Mouse (Mus musculus) erythroid progenitor cell, adult 5-6 weeks (primary cell): ENCODE data around the gene Olfr56. TPM values are rescaled to one million over a fixed set of nuclear protein-coding genes. Genes with fewer than 3 reads are reported as not detected.
"Not testable (repeated sequence)": the region's sequence is repeated elsewhere in the genome, so short reads cannot be mapped to it uniquely, and the experiment has no call there.

Experiments
- ATAC-seq: replicated peaks from 2 replicates; pipeline ENCODE4 v1.8.0; 2016; ENCODE audit warnings: moderate number of reproducible peaks, mild to moderate bottlenecking, moderate TSS enrichment, inconsistent platforms; ENCODE audit not compliant: poor library complexity, low FRiP score, severe bottlenecking
- total RNA-seq, 2 experiments: library from RNA; stranded (forward) in 1 of 2; stranded (reverse) in 1 of 2; fragments of 150-400 nt in 1 of 2; fragments of 186-747, 209-891 nt in 1 of 2; gene quantifications; 2 replicates each; pipeline versions ENCODE4 v1.2.3 to v1.2.4; 2015 to 2017; ENCODE audit warnings: low replicate concordance in 2 of 2

The Olfr56 gene
- total RNA-seq, 2 experiments from 2014 or later, result 1.7 to 6.1 TPM

DNA sequence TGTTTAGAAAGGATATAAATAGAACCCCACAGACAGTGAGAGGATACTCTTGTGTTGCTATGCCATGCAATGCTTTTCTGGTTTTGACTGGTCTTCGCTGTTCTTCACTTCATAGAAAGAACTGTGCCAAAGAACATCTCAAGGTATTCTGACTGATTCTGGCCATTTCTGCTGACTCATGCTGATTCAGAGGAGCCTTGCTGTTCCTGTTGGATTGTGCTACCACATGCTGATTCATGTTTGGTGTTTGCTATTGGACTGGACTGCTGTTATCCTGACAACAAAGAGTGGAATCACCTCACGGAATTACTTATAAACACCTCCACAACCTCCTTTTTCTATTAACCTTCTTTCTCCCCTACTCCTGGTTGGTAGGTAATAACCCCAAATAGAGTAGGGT, 145.5 kb downstream of the Olfr56 start:
- ATAC-seq, result 0 out of 2 replicates have a peak, but pooled peaks have one; percentile 67

DNA sequence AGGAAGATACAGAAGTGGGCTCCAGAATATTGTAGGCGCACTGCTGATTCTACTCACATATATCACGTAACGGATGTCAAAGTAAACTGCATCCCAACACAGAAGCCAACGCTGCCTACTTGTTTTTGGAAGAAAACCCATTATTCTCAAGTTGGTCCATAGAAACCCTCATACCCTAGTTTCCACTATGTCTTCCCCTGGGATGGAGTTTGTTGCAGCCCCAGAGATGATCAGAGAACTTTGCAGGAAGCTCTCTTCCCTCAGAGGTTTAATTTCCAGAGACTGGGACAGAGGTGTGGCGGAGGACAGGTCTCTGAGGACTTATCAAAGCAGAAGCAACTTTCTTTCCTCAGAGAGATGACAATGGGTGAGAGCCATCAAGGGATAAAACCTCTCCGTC, 163.3 kb downstream of the Olfr56 start, which contains the start of gene Olfr1395:
TSS of gene Olfr1395 (plus strand) at position 301 of the 400 bp plus-strand sequence.
- no peak for ATAC-seq

DNA sequence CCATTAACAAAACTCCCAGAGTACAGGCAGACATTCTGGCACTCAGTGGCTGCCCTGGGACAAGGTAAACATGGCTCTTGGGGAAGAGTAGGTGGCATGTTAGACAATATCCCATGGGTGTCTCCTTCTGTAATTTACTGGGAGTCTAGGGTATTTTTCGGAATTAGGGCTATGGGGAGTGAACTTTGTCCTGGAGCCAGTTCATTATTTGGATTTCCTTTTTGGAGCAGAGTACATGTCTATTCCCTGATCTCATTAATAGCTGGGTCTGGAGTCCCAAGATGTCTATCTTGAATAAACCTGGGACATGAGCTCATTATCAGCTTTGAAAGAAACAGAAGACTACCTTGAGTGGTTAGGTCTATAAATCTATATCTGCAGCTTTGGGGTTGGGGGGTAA, 175.4 kb downstream of the Olfr56 start, which contains the start of gene Olfr1394:
TSS of gene Olfr1394 (plus strand) at position 301 of the 400 bp plus-strand sequence.
- no peak for ATAC-seq

DNA sequence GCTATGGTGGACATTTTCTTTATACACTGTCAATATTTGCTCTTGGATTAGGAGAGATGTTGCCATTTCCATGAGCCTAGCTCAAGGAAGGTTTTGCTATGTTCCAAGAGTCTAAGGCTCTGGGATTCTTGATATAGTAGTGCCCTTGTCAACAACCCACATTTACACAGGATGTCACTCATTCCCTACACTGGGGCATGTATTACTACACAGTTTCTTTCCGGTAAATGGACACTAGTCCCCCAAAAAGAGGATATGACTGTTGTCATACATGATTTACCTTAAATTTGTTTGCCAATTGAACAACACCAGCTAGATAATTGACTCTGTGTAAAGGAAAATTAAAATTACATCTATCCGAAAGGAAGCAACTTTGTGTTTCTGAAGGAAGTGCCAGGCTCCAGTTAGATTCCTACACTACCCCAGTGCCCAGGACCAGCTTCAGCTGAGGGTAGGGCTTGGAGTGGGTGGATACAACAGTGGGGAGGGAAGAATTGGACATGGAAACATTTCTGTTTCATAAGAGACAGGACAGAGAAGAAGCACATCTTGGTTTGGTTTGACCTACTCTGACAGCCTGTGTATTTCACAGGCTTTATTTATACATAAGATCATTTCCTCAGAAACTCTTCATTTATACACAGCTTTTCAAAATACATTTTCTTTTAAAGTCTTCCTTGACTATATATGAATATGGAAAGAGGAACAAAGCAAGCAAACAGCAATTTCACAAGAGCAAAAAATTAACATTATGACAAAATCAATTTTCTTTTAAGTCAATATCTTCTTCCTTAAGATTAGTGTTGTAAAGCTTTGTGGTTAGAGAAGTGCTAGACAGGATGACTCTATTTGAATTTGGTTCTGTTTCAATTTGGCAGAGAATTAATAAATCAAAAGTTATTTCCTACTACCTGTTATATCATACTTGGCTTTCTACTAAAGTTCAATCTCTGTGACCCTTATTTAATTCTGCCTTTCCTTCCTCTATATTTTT, 178.4 kb downstream of the Olfr56 start:
- no peak for ATAC-seq

DNA sequence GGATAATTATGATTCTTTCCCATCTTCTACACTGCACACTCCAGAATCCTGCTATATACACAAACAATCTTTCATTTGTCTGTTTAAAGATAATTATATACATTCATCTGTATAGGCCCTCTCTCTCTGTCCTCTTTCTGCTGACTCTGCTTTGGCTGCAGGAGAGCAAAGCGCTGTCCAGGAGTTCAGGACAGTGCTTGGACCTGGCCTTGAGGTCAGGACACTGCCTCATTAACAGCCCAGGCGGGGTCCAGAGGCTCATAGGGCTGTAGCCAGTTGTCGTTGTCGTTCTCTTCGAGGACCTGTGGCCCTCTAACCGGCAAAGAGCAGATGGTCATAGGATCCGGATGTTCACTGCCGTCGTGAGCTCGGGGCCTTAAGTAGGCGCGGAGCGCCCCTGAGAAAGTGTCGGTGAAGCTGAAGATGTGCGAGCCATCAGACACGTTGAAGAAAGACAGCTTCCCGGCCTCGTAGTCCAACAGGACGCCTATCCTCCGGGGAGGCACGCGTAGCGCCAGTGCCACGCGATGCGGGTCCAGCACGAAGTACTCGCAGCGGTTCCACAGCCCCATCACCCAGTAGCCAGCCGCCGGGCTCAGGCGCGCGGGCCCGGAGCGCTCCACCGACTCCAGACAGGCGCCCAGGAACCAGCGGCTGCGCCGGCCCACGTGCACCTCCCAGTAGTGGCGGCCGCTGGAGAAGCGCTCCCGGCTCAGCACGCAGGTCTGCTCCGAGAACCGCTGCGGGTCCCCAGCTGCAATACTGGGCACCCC, 190.3 kb downstream of the Olfr56 start:
- ATAC-seq, result no peak

DNA sequence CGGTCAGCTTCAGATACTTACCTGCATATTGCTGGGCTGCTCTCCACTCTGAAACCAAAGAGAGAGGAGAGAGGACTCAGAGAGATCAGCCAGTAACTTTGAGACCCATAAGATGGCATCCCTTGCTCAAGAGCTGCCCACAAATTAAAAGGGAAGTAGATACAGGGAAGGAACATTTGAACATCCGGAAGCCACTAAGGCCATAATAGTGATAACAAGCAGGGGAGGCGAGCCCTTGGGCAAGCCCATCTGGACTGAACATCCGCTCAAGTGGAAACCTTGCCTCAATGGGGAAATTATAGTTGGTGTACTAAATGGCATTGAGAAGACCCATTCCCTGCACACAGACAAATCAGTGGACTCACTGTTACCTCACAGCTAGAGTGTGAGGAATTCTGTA, 191.9 kb downstream of the Olfr56 start:
- no peak for ATAC-seq

DNA sequence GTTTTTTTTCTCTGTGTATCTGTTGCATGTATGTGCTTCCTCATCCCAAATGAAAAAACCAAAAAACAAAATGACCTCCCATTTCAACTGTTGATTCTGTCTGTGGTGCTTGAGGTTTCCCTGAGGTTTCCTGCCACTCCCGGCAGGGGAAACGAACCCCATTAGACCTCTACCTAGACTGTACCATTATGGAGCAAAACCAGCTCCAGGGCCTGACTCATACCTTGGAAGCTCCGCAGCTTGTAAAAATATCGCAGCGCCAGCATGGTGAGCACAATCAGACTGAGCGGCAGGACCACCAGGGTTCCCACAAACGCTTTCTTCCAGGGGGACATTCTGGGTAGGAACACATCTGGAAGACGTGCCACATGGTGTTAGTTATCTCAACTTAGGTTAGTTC, 196.7 kb downstream of the Olfr56 start:
- no peak for ATAC-seq

DNA sequence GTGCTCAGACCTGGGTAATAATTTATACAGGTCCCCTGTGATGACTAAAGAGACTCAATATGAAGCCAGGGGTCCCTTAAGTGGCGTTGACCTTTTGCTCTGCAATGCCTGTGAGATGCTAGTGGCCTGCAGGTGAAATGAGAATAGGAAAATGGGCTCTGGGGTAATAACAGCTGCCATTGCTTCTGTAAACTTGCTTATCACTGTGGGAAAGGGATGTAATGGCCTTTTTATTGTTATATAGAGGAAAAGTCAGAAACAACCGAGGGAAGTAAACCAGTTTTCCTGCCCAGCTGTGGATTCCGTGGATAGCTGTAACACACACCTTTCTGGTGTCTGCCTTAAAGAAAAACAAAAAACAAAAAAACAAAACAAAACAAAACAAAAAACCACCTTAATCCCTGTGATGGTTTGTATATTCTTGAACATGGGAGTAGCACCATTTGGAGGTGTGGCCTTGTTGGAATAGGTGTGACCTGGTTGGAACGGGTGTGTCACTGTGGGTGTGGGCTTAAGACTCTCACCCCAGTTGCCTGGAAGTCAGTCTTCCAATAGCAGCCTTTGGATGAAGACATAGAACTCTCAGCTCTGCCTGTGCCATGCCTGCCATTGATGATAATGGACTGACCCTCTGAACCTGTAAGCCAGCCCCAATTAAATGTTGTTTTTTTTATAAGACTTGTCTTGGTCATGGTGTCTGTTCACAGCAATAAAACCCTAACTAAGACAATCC, 197.5 kb downstream of the Olfr56 start:
- not testable (repeated sequence) for ATAC-seq

DNA sequence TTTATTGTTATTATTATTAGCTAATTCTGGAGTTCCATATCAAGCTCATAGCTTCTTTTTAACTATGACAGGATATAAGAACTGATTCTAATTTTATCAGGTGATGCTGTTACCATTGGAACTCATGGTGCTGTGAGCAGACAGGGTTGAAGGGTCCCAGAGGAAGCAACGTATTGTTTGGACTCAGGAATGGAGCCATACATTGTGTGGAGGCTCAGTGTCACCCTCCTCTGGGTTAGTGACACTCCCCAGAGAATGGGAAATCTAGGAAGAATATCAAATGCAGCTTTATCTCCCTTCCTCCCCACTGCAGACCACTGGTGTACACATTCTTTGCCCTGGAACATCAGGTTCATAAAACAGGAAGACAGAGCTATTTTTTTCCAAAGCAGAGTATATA, 204.5 kb downstream of the Olfr56 start:
- ATAC-seq, result no peak

Other genes with a start within 250 kb of the Olfr56 start
- gene Rack1, start 178.6 kb upstream of the Olfr56 start, total RNA-seq (2015; ENCODE audit: low replicate concordance), result 648 and 827 TPM in 2 replicates
- gene Rack1, start 178.6 kb upstream of the Olfr56 start, total RNA-seq (2017; ENCODE audit: low replicate concordance), result 220 and 369 TPM in 2 replicates
- gene Trim41, start 161.5 kb upstream of the Olfr56 start, total RNA-seq (2015; ENCODE audit: low replicate concordance), result 8.8 and 10.1 TPM in 2 replicates
- 17.5 and 41.5 TPM in 2 replicates for gene Trim41, start 161.5 kb upstream of the Olfr56 start, total RNA-seq (2017; ENCODE audit: low replicate concordance)
- gene Trim7, start 152.7 kb upstream of the Olfr56 start, total RNA-seq (2015; ENCODE audit: low replicate concordance), result 0.42 TPM in 1 of 2 replicates, not detected in the other
- gene Trim7, start 152.7 kb upstream of the Olfr56 start, total RNA-seq (2017; ENCODE audit: low replicate concordance), result 1.0 TPM in 1 of 2 replicates, not detected in the other
- 2.9 TPM in 1 of 2 replicates, not detected in the other for gene Gm12184, start 152.2 kb upstream of the Olfr56 start, total RNA-seq (2015; ENCODE audit: low replicate concordance)
- gene Gm12184, start 152.2 kb upstream of the Olfr56 start, total RNA-seq (2017; ENCODE audit: low replicate concordance), result 9.6 TPM in 1 of 2 replicates, not detected in the other
- gene Irgm1, start 107.2 kb upstream of the Olfr56 start, total RNA-seq (2015; ENCODE audit: low replicate concordance), result 50.3 and 55.5 TPM in 2 replicates
- gene Irgm1, start 107.2 kb upstream of the Olfr56 start, total RNA-seq (2017; ENCODE audit: low replicate concordance), result 51.0 and 53.7 TPM in 2 replicates
- 0.72 and 1.7 TPM in 2 replicates for gene Gm5431, start 76.7 kb upstream of the Olfr56 start, total RNA-seq (2015; ENCODE audit: low replicate concordance)
- gene Gm5431, start 76.7 kb upstream of the Olfr56 start, total RNA-seq (2017; ENCODE audit: low replicate concordance), result 0.64 and 1.5 TPM in 2 replicates
- 6.3 and 13.7 TPM in 2 replicates for gene Psme2b, start 32.7 kb upstream of the Olfr56 start, total RNA-seq (2015; ENCODE audit: low replicate concordance)
- gene Psme2b, start 32.7 kb upstream of the Olfr56 start, total RNA-seq (2017; ENCODE audit: low replicate concordance), result 0.90 and 2.6 TPM in 2 replicates
- 12.2 and 15.5 TPM in 2 replicates for gene 9930111J21Rik1, start 509 bp downstream of the Olfr56 start, total RNA-seq (2015; ENCODE audit: low replicate concordance)
- 1.4 and 5.0 TPM in 2 replicates for gene 9930111J21Rik1, start 509 bp downstream of the Olfr56 start, total RNA-seq (2017; ENCODE audit: low replicate concordance)
- gene Gm12185, start 13.3 kb downstream of the Olfr56 start, total RNA-seq (2015; ENCODE audit: low replicate concordance), result 1.1 TPM in 1 of 2 replicates, not detected in the other
- gene Gm12185, start 13.3 kb downstream of the Olfr56 start, total RNA-seq (2017; ENCODE audit: low replicate concordance), result not detected in 2 replicates
- not detected in 2 replicates for gene Tgtp1, start 15.3 kb downstream of the Olfr56 start, total RNA-seq (2015; ENCODE audit: low replicate concordance)
- 2.6 and 3.5 TPM in 2 replicates for gene Tgtp1, start 15.3 kb downstream of the Olfr56 start, total RNA-seq (2017; ENCODE audit: low replicate concordance)
- gene 9930111J21Rik2, start 72.4 kb downstream of the Olfr56 start, total RNA-seq (2015; ENCODE audit: low replicate concordance), result 19.1 and 19.3 TPM in 2 replicates
- gene 9930111J21Rik2, start 72.4 kb downstream of the Olfr56 start, total RNA-seq (2017; ENCODE audit: low replicate concordance), result 13.3 and 13.7 TPM in 2 replicates
- 10.5 and 29.3 TPM in 2 replicates for gene Tgtp2, start 85.3 kb downstream of the Olfr56 start, total RNA-seq (2015; ENCODE audit: low replicate concordance)
- gene Tgtp2, start 85.3 kb downstream of the Olfr56 start, total RNA-seq (2017; ENCODE audit: low replicate concordance), result 19.6 and 28.1 TPM in 2 replicates
- gene Ifi47, start 97.7 kb downstream of the Olfr56 start, total RNA-seq (2015; ENCODE audit: low replicate concordance), result 54.1 and 55.9 TPM in 2 replicates
- 17.2 and 18.8 TPM in 2 replicates for gene Ifi47, start 97.7 kb downstream of the Olfr56 start, total RNA-seq (2017; ENCODE audit: low replicate concordance)
- not detected in 2 replicates for gene Olfr1396, start 136.0 kb downstream of the Olfr56 start, total RNA-seq (2015; ENCODE audit: low replicate concordance)
- gene Olfr1396, start 136.0 kb downstream of the Olfr56 start, total RNA-seq (2017; ENCODE audit: low replicate concordance), result not detected in 2 replicates
- gene Olfr1395, start 163.4 kb downstream of the Olfr56 start, total RNA-seq (2015; ENCODE audit: low replicate concordance), result not detected in 2 replicates
- not detected in 2 replicates for gene Olfr1395, start 163.4 kb downstream of the Olfr56 start, total RNA-seq (2017; ENCODE audit: low replicate concordance)
- gene Olfr1394, start 175.5 kb downstream of the Olfr56 start, total RNA-seq (2015; ENCODE audit: low replicate concordance), result not detected in 2 replicates
- not detected in 2 replicates for gene Olfr1394, start 175.5 kb downstream of the Olfr56 start, total RNA-seq (2017; ENCODE audit: low replicate concordance)
- 1.1 and 2.9 TPM in 2 replicates for gene Btnl9, start 208.3 kb downstream of the Olfr56 start, total RNA-seq (2015; ENCODE audit: low replicate concordance)
- gene Btnl9, start 208.3 kb downstream of the Olfr56 start, total RNA-seq (2017; ENCODE audit: low replicate concordance), result 0.53 and 0.77 TPM in 2 replicates
- gene Zfp62, start 224.4 kb downstream of the Olfr56 start, total RNA-seq (2015; ENCODE audit: low replicate concordance), result 55.9 and 72.1 TPM in 2 replicates
- 35.6 and 36.3 TPM in 2 replicates for gene Zfp62, start 224.4 kb downstream of the Olfr56 start, total RNA-seq (2017; ENCODE audit: low replicate concordance)